Mouse (Mus musculus): ENCODE results near the gene Ryk. TPM values are rescaled to one million over a fixed set of nuclear protein-coding genes. Genes with fewer than 3 reads are reported as not detected.

Gene Ryk
- polyA plus RNA-seq, 1 experiment from 2014 or later = 13.7 TPM

DNA sequence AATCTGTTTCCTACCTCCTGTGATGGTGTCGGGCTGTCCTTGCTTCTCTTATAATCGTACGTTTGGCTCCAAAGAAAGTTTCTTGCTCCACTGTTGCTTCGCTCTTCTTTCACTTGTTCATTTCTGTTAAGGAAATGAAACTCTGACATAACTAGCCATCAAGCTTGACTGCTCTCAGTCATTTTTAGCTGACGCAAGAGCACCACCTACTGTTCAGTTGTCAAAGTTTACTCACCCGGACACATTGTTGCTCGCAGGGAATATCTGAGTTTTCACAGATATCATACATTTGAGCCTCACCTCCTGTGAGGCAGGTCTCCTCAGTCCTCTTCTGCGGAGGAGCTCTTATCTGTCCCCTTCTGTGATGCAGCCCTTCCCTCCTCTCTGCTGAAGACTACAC is 44.8 kb downstream of the Ryk start:
- ATAC-seq (ENCODE audit: low FRiP score, low read depth) = no peak
- H3K36me3 ChIP-seq = peaks cover 11% of the 10 kb centered on the region; the same call in 1 of the 2 replicates
- H3K4me1 ChIP-seq (replicated peaks) = no peaks in the 10 kb centered on the region
- WGBS = 65% methylated on average over 8 of the region's 8 CpGs
- H3K27ac ChIP-seq (replicated peaks) = no peak overlapping the region
- no peak overlapping the region for H3K9ac ChIP-seq
- no peaks in the 10 kb centered on the region for H3K9me3 ChIP-seq
- H3K4me3 ChIP-seq = no peak overlapping the region
- no peak overlapping the region for H3K4me2 ChIP-seq
- H3K27me3 ChIP-seq = no peaks in the 10 kb centered on the region

DNA sequence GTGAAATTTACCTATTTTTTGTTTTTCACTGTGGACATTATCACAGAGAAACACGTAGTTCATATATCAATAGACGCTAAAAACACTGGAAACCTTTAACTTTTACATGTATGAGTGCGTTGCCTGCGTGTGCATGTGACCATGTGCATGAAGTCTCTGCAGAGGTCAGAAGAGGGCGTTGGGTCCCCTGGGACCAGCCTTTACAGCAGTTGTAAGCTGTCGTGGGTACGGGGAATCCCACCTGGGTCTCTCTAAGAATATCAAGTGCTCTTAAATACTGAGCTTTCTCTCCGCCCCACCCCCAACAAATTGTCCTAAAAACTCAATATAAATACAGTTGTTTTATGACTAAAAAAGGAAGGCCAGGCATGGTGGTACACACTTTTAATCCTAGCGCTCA is 50.0 kb downstream of the Ryk start:
- no peaks in the 10 kb centered on the region for H3K27me3 ChIP-seq
- H3K9me3 ChIP-seq = no peaks in the 10 kb centered on the region
- no peak overlapping the region for H3K27ac ChIP-seq (replicated peaks)
- no peaks in the 10 kb centered on the region; the same call in 1 of the 2 replicates for H3K36me3 ChIP-seq
- H3K4me3 ChIP-seq = no peak overlapping the region
- no peaks in the 10 kb centered on the region for H3K4me1 ChIP-seq (replicated peaks)
- H3K4me2 ChIP-seq = no peak overlapping the region
- H3K9ac ChIP-seq = no peak overlapping the region
- 83% methylated on average over 9 of the region's 9 CpGs for WGBS
- ATAC-seq (ENCODE audit: low FRiP score, low read depth) = no peak

DNA sequence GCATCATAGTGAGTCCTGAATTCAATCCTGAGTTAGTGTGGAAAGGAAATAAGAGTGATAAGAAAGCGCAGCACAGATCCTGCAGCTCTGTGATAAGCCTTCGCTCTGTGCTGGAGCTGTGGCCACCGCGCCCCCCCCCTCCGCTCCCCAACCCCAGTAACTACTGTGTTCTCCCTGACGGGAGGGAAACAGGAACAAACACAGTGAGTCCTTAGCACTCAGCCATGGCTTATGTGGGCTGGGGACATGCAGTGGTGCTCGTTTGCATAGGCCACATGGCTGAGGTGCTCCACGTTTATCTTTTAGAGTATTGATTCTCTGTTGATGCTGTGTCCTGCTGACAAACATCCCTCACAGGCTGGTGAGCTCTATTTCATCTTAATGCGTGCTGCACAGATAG is 55.4 kb downstream of the Ryk start:
- no peaks in the 10 kb centered on the region for H3K9me3 ChIP-seq
- no peak for ATAC-seq (ENCODE audit: low FRiP score, low read depth)
- H3K4me2 ChIP-seq = no peak overlapping the region
- H3K36me3 ChIP-seq = peaks cover 4% of the 10 kb centered on the region; the same call in 1 of the 2 replicates
- no peak overlapping the region for H3K4me3 ChIP-seq
- no peaks in the 10 kb centered on the region for H3K27me3 ChIP-seq
- H3K4me1 ChIP-seq (replicated peaks) = no peaks in the 10 kb centered on the region
- no peak overlapping the region for H3K27ac ChIP-seq (replicated peaks)
- 81% methylated on average over 9 of the region's 9 CpGs for WGBS
- no peak overlapping the region for H3K9ac ChIP-seq

DNA sequence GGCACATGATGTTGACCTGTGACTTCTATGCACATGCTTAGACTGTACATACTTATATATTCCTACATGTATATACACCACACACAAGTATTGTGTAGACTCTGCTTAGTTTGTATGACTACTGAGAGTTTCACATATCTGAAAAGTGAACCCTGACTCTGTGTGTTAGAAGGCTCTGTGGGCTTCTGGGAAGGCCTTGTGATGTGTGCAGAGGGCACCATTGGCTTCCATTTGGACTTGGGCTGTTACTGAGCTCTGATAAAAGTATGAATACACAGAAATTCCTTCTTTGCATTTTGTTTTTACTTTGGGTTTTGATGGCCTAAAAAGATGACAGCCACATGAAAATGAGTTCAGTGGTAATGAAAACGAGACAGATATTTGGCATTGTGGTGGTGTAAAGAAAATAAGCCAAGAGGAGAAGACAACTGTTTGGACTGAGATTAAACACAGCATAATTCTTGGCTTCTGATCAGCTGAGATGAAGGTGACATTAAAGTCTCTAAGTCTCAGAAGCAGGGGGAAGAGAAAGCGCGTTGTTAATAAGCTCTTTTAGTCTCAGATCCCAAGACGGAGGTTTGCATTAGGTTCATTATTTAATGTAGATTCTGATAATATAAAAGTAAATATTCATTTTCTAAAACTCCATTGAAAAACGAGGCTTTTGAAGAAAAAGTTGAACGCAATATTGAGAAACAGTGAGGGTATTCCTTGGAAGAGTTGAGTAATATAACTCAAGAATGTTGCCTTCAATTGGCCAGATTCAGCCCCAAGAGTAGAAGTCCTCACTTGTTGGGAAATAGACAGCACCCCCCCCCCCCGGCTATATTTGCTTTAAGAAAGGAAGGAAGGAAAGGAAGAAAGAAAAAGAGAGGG is 58.0 kb downstream of the Ryk start:
- no peak for ATAC-seq (ENCODE audit: low FRiP score, low read depth)

DNA sequence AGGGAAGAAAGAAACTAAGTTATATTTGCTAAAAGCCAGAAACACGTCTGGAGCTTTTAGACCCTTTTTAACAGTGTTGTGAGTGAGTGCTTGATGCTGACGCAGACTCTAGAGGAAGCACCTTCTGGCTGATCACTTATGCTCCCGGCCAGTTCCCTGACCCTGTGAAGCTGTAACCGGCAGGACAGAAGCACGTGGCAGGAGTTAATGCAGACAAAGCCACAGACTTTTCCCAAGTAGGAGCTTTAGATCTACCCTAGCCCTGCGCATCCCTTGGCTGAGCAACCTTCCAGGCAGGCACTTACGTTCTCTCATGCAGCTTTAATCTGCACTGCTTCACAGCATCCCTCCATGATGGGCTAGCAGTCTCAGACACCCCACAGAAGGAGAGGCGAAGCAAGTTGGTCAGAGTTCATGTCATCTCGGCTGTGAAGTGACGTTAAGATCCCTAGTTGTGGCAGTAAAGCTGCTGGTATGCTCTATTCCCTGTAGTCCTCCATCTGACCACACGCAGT is 58.7 kb downstream of the Ryk start:
- Histone ChIP-seq H3K4me2 (no peak overlapping the region), H3K9ac (no peak overlapping the region), H3K4me3 (no peak overlapping the region), H3K9me3 (no peaks in the 10 kb centered on the region), H3K27ac (replicated peaks) (no peak overlapping the region), H3K36me3 (peaks cover 10% of the 10 kb centered on the region), H3K4me1 (replicated peaks) (no peaks in the 10 kb centered on the region), H3K27me3 (no peaks in the 10 kb centered on the region)
- WGBS = 87% methylated on average over 11 of the region's 11 CpGs
- no peak for ATAC-seq (ENCODE audit: low FRiP score, low read depth)

More for the DNA sequence above, 58.0 kb downstream of the Ryk start:
- no peaks in the 10 kb centered on the region for H3K27me3 ChIP-seq
- H3K4me2 ChIP-seq = no peak overlapping the region
- 86% methylated on average over 7 of the region's 7 CpGs for WGBS
- H3K9me3 ChIP-seq = no peaks in the 10 kb centered on the region
- no peaks in the 10 kb centered on the region for H3K4me1 ChIP-seq (replicated peaks)
- H3K27ac ChIP-seq (replicated peaks) = no peak overlapping the region
- no peak overlapping the region for H3K9ac ChIP-seq
- 0 out of 2 replicates have a peak, but pooled peaks cover 4% of the 10 kb centered on the region for H3K36me3 ChIP-seq
- H3K4me3 ChIP-seq = no peak overlapping the region

DNA sequence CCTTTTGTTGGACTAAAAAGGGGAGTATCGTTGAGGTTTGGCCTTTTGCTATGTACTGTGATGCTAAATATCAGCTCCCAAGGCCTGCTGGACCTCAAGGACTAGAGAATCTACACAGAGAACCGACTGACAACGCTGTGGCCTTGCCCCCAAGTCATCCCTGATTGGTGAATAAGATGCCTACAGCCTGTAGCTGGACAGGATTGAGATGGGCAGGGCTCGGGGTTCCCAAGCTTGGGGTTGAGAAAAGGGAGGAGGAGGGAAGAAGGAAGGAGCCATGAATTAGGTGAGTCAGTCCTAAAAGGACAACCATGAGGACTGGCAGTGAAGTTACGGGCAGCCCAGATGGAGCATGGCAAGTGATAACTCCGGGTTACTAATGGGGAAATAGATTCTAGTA is 65.2 kb downstream of the Ryk start:
- H3K27ac ChIP-seq (replicated peaks) = no peak overlapping the region
- H3K4me3 ChIP-seq = no peak overlapping the region
- no peaks in the 10 kb centered on the region for H3K9me3 ChIP-seq
- no peaks in the 10 kb centered on the region for H3K27me3 ChIP-seq
- WGBS = 93% methylated on average over 6 of the region's 6 CpGs
- ATAC-seq (ENCODE audit: low FRiP score, low read depth) = no peak
- no peak overlapping the region for H3K9ac ChIP-seq
- H3K4me1 ChIP-seq (replicated peaks) = no peaks in the 10 kb centered on the region
- H3K36me3 ChIP-seq = peaks cover 30% of the 10 kb centered on the region
- H3K4me2 ChIP-seq = no peak overlapping the region

DNA sequence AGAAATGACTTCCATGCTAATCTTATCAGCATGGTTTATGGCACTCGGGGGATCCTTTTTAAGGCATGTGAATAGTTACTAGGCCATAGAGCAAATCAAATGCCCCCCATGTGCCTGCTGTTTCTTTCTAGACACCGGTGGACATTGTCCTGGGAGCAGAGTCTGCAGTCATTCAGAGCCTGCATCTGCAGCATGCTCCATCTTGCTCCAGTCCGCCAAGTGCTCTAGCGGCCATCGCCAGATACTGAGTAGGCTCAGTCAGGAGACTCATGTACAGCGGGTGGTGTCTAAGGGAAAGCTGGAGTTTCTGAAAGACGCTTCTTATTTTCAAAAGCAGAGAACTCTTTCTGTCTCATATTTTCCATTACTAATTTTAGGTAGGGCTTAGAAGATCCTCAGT is 67.6 kb downstream of the Ryk start:
- Histone ChIP-seq H3K27me3 (no peaks in the 10 kb centered on the region), H3K36me3 (peaks cover 41% of the 10 kb centered on the region), H3K4me2 (no peak overlapping the region), H3K9me3 (no peaks in the 10 kb centered on the region), H3K9ac (no peak overlapping the region), H3K4me3 (no peak overlapping the region), H3K27ac (replicated peaks) (no peak overlapping the region), H3K4me1 (replicated peaks) (no peaks in the 10 kb centered on the region)
- ATAC-seq (ENCODE audit: low FRiP score, low read depth) = no peak
- WGBS = 84% methylated on average over 7 of the region's 7 CpGs

DNA sequence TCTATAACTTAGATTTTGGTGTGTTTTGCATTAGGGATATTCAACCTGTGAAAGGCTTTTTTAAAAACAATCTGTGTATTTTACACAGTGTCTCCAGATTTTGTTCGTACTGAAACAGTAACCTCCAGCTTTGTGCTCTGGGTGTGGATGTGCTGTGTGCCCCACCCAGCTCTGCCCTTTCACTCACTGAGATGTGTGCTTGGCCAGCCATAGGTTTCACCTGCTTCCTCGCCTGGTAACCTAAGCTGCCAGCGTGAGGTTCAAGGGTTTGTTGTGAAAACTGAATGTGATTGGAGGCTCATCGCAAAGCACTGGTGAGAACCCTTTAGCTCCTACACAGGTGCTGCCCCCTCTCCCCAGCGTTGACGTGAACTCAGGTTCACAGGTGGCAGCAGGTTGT is 70.2 kb downstream of the Ryk start:
- Histone ChIP-seq H3K4me2 (no peak overlapping the region), H3K9ac (no peak overlapping the region), H3K9me3 (no peaks in the 10 kb centered on the region), H3K27me3 (no peaks in the 10 kb centered on the region), H3K4me1 (replicated peaks) (no peaks in the 10 kb centered on the region), H3K36me3 (peaks cover 33% of the 10 kb centered on the region), H3K4me3 (no peak overlapping the region), H3K27ac (replicated peaks) (no peak overlapping the region)
- 92% methylated on average over 6 of the region's 6 CpGs for WGBS
- no peak for ATAC-seq (ENCODE audit: low FRiP score, low read depth)

DNA sequence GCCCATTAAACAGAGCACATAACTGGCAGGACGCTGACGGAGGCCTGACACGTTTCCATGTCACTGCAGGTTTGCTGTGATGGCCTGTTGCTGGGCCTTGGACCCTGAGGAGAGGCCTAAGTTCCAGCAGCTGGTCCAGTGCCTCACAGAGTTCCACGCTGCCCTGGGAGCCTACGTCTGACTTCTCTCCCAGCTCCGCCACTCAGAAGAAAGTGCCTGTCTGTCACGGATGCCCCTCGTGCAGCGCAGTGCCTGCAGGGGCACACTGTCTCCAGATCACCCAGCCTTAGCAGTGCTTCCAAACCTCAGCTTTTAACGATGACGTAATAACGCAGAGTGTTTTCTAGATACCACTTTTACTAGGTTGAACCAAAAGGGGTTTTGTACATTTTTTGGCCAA is 72.1 kb downstream of the Ryk start:
- Histone ChIP-seq H3K27ac (replicated peaks) (no peak overlapping the region), H3K36me3 (peaks cover 35% of the 10 kb centered on the region), H3K9ac (no peak overlapping the region), H3K4me2 (no peak overlapping the region), H3K27me3 (no peaks in the 10 kb centered on the region), H3K4me3 (no peak overlapping the region), H3K9me3 (no peaks in the 10 kb centered on the region), H3K4me1 (replicated peaks) (no peaks in the 10 kb centered on the region)
- WGBS = 87% methylated on average over 12 of the region's 12 CpGs
- no peak for ATAC-seq (ENCODE audit: low FRiP score, low read depth)

DNA sequence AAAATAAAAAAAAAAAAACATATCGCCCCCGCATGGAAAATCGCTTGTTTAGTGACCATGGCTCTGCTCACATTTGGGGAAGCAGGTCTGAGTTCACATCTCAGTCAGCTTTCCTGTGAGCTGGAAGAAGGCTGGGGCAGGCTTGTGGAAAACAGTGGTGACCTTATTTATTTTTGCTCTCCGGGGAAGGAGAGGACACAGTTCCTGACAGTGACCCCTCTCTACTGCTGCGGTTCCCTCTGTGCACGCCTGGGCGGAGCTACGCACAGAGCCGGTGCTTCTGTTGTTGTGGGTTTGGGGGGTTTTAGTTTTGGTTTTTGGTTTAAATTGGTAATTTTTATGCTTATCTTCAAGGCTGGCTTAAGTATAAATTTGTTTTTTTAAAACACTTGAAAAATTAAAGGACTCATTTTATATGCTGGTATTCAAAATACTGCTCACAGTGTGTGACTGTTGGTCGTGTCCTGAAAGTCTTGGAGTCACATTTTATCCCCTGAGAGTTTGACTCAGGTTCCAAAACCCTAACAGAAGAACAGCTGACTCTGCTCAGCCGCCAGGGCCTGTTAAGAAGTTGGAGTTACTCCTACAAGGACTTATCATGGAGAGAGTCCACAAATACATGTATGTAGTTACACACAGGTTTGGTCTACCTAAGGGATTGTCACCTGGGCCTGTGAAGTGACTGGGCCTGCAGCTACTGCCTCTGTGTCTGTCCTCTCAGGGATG is 73.0 kb downstream of the Ryk start:
- Histone ChIP-seq H3K27ac (replicated peaks) (no peak overlapping the region), H3K4me3 (no peak overlapping the region), H3K27me3 (no peaks in the 10 kb centered on the region), H3K4me1 (replicated peaks) (no peaks in the 10 kb centered on the region), H3K9me3 (no peaks in the 10 kb centered on the region), H3K36me3 (peaks cover 35% of the 10 kb centered on the region), H3K9ac (no peak overlapping the region), H3K4me2 (no peak overlapping the region)
- 89% methylated on average over 11 of the region's 11 CpGs for WGBS
- ATAC-seq (ENCODE audit: low FRiP score, low read depth) = no peak

DNA sequence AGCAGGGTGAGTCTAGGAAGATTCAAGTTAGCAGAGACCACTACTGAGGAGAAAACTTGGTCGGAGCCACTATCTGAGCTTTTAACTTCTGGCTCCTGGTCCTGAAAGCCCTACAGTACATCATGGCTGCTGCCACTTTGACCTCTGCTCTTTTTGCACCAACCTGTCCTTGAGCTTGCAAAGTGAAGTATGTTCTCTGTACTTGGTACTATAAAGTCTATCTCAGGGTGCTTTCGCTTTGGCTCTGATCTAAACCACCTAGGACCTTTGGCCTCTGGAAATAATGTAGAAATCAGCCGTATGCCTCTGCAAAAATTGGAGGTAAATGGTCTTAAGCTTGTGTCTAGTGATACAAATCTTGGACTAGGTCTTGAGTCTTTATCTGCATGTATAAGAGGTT is 76.8 kb downstream of the Ryk start:
- 97% methylated on average over 3 of the region's 3 CpGs for WGBS
- H3K36me3 ChIP-seq = peaks cover 20% of the 10 kb centered on the region
- no peaks in the 10 kb centered on the region for H3K9me3 ChIP-seq
- no peak overlapping the region for H3K4me3 ChIP-seq
- H3K27ac ChIP-seq (replicated peaks) = no peak overlapping the region
- H3K9ac ChIP-seq = no peak overlapping the region
- no peaks in the 10 kb centered on the region for H3K27me3 ChIP-seq
- no peak for ATAC-seq (ENCODE audit: low FRiP score, low read depth)
- H3K4me2 ChIP-seq = no peak overlapping the region
- no peaks in the 10 kb centered on the region for H3K4me1 ChIP-seq (replicated peaks)

DNA sequence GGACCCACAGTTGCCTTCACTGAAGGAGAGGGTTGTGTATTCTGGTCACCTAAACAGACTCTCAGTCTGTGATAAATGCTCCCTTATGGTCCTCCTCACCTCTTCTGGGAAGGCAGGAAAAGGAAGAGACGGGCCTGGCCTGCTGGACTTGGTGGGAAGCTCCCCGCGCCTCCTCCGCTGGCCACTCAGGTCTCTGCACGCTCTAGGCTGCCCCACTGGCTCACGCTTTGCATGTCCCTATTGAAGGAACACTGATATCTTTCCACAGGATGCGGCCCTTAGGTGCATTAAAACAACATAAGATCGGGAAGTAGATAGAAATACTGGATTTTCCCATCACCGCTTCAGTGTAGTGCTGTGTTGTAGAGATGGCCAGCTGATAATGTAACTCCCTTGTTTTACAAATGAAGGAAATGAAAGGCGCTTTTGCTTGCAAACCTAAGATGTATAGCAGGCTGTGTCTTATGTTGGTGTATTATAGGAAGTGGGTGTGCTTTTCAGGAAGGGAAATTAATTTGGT is 77.9 kb downstream of the Ryk start:
- peaks cover 19% of the 10 kb centered on the region for H3K36me3 ChIP-seq
- WGBS = 92% methylated on average over 10 of the region's 10 CpGs

More for the DNA sequence above, 77.9 kb downstream of the Ryk start:
- H3K9me3 ChIP-seq = no peaks in the 10 kb centered on the region
- H3K27ac ChIP-seq (replicated peaks) = no peak overlapping the region
- H3K27me3 ChIP-seq = no peaks in the 10 kb centered on the region
- H3K4me2 ChIP-seq = no peak overlapping the region
- H3K4me3 ChIP-seq = no peak overlapping the region
- no peak for ATAC-seq (ENCODE audit: low FRiP score, low read depth)
- H3K4me1 ChIP-seq (replicated peaks) = no peaks in the 10 kb centered on the region
- no peak overlapping the region for H3K9ac ChIP-seq

All from hindbrain, embryonic 15.5 days (tissue).